In genomic region chr6:8105870-8106706, GRCm38 (mm10) we compare ENCODE assay signal across 11 mouse cellular contexts.
DNase-seq lines count a peak whose midpoint lies in the region; ATAC-seq and TF ChIP-seq lines count a peak whose summit lies in the region.
"Had no signal": no experiment of that assay in that cellular context is flagged by ENCODE, and none has a peak within 500 bp of the region (broad histone marks: within the 10 kb centered on the region; RNA-seq: fewer than 3 reads in every experiment).

No protein-coding gene starts in this region.

- no peak overlapping the region for H3K9ac ChIP-seq in midbrain, embryonic 11.5 days (ENCODE audit: low read length)
- no peak overlapping the region for H3K9ac ChIP-seq in midbrain, postnatal 0 days (replicated peaks; ENCODE audit: low read length, poor library complexity, severe bottlenecking)
- H3K9ac ChIP-seq: limb, embryonic 13.5 days; midbrain, embryonic 12.5 days had no signal

- no peaks in the 10 kb centered on the region for H3K79me2 ChIP-seq in myocyte (ENCODE audit: control insufficient read depth, insufficient read depth)

- H3K4me2 ChIP-seq in midbrain, embryonic 11.5 days, result no peak overlapping the region
- H3K4me2 ChIP-seq in midbrain, postnatal 0 days (ENCODE audit: low read depth, low read length, poor library complexity, severe bottlenecking), result no peak overlapping the region
- peak overlapping the region; percentile 24 for H3K4me2 ChIP-seq in myocyte (ENCODE audit: low read depth)
- H3K4me2 ChIP-seq: limb, embryonic 13.5 days; midbrain, embryonic 12.5 days had no signal

- no peaks in the 10 kb centered on the region for H3K4me1 ChIP-seq in midbrain, embryonic 11.5 days (ENCODE audit: control insufficient read depth, insufficient read depth, low read length)
- no peaks in the 10 kb centered on the region for H3K4me1 ChIP-seq in midbrain, postnatal 0 days (ENCODE audit: insufficient read depth, low read length)
- H3K4me1 ChIP-seq in heart, embryonic 10.5 days, result no peaks in the 10 kb centered on the region; the same call in 1 of the 2 replicates
- H3K4me1 ChIP-seq: limb, embryonic 13.5 days; midbrain, embryonic 12.5 days had no signal

- H3K27ac ChIP-seq in midbrain, embryonic 11.5 days (ENCODE audit: low read depth, low read length), result no peak overlapping the region
- no peak overlapping the region for H3K27ac ChIP-seq in midbrain, postnatal 0 days (ENCODE audit: low read depth, low read length)
- H3K27ac ChIP-seq in heart, embryonic 10.5 days, result peak overlapping the region; percentile 76
- H3K27ac ChIP-seq: limb, embryonic 13.5 days; midbrain, embryonic 12.5 days had no signal

- no peak overlapping the region for H3K4me3 ChIP-seq in midbrain, embryonic 11.5 days (ENCODE audit: low read depth, low read length)
- no peak overlapping the region for H3K4me3 ChIP-seq in midbrain, postnatal 0 days (ENCODE audit: low read depth, low read length)
- no peak overlapping the region for H3K4me3 ChIP-seq in heart, embryonic 10.5 days
- H3K4me3 ChIP-seq in myocyte, result no peak overlapping the region
- H3K4me3 ChIP-seq: limb, embryonic 13.5 days; midbrain, embryonic 12.5 days had no signal

- no peak for TF ChIP-seq CTCF in midbrain, postnatal 0 days (IDR thresholded peaks at IDR 0.05)

- no peaks in the 10 kb centered on the region for H3K9me3 ChIP-seq in midbrain, embryonic 11.5 days (ENCODE audit: control insufficient read depth, low read length)
- no peaks in the 10 kb centered on the region for H3K9me3 ChIP-seq in midbrain, postnatal 0 days (ENCODE audit: low read length)
- no peaks in the 10 kb centered on the region for H3K9me3 ChIP-seq in heart, embryonic 10.5 days
- H3K9me3 ChIP-seq: midbrain, embryonic 12.5 days had no signal

- WGBS in midbrain, embryonic 11.5 days, result 83% methylated on average over 10 of the region's 10 CpGs
- WGBS in midbrain, postnatal 0 days, result 76% methylated on average over 10 of the region's 10 CpGs
- 57% methylated on average over 10 of the region's 10 CpGs for WGBS in heart, embryonic 10.5 days

- no peaks in the 10 kb centered on the region for H3K36me3 ChIP-seq in midbrain, embryonic 11.5 days (ENCODE audit: control insufficient read depth, insufficient read depth, low read length)
- no peaks in the 10 kb centered on the region for H3K36me3 ChIP-seq in midbrain, postnatal 0 days (ENCODE audit: insufficient read depth, low read length)
- H3K36me3 ChIP-seq in heart, embryonic 10.5 days, result no peaks in the 10 kb centered on the region
- H3K36me3 ChIP-seq in myocyte (ENCODE audit: control insufficient read depth, insufficient read depth), result no peaks in the 10 kb centered on the region
- H3K36me3 ChIP-seq: limb, embryonic 13.5 days; midbrain, embryonic 12.5 days had no signal

- H3K27me3 ChIP-seq in midbrain, embryonic 11.5 days (ENCODE audit: control insufficient read depth, insufficient read depth, low read length), result no peaks in the 10 kb centered on the region
- no peaks in the 10 kb centered on the region for H3K27me3 ChIP-seq in midbrain, postnatal 0 days (ENCODE audit: insufficient read depth, low read length)
- no peaks in the 10 kb centered on the region for H3K27me3 ChIP-seq in heart, embryonic 10.5 days (ENCODE audit: insufficient read depth, poor library complexity, severe bottlenecking)
- no peaks in the 10 kb centered on the region for H3K27me3 ChIP-seq in myocyte (ENCODE audit: control insufficient read depth, insufficient read depth, insufficient read length)
- H3K27me3 ChIP-seq: limb, embryonic 13.5 days; midbrain, embryonic 12.5 days had no signal

- no peak for ATAC-seq in midbrain, embryonic 11.5 days (ENCODE audit: low FRiP score)
- no peak for ATAC-seq in midbrain, postnatal 0 days (ENCODE audit: low FRiP score)
- ATAC-seq in activated CD4-positive, CD25-positive, alpha-beta regulatory T cell, adult 4 months, result no peak

- intact Hi-C loops in gastrocnemius, postnatal 14 days (cut with DNase I; ENCODE audit: low total_unique reads), result no loop called here

- H3ac ChIP-seq in myocyte (ENCODE audit: control insufficient read depth, insufficient read length), result no peak overlapping the region

- DNase-seq in midbrain, embryonic 11.5 days (ENCODE audit: low spot score, missing footprints), result peak; percentile 71
- DNase-seq in midbrain, postnatal 0 days (ENCODE audit: low spot score), result no peak
- peak; percentile 4 for DNase-seq in brain, embryonic 18.5 days (ENCODE audit: low read depth, low spot score)
- peak; percentile 75 for DNase-seq in heart, embryonic 10.5 days (ENCODE audit: low spot score)
- DNase-seq in gastrocnemius, postnatal 14 days, result no peak
- DNase-seq: embryo, embryonic 11 days; thymus, postnatal 36 days had no signal

- no peak for TF ChIP-seq POLR2A in myocyte (IDR thresholded peaks at IDR 0.05; ENCODE audit: insufficient read length, low read depth)

TF ChIP-seq in myocyte, 11 proteins besides CTCF, POLR2A, EP300 and RAD21:
- TF ChIP-seq TCF12 (IDR thresholded peaks at IDR 0.05; ENCODE audit: insufficient read depth, poor library complexity, severe bottlenecking) (no peak), USF1 (IDR thresholded peaks at IDR 0.05; ENCODE audit: low read depth) (no peak), TCF3 (IDR thresholded peaks at IDR 0.05; ENCODE audit: insufficient read length, low read depth) (no peak)
TF ChIP-seq in myocyte: peak in this region for 0.

Comparison
In these comparisons a context has a peak if more than half of its experiments do, and no peak if none do; other contexts are left out.
1. DNase-seq: peak in midbrain, embryonic 11.5 days (single experiment), brain, embryonic 18.5 days (single experiment) and heart, embryonic 10.5 days (single experiment); none in midbrain, postnatal 0 days (single experiment) and gastrocnemius, postnatal 14 days (single experiment).